Mouse (Mus musculus) kidney, adult 2 months (tissue): ENCODE measurements around the gene Bsn.

ENCODE experiments used
- CTCF ChIP-seq: fragments of 200-500 bp; conservative IDR thresholded peaks from 2 replicates; pipeline ENCODE4 v1.5.1; 2011; ENCODE audit warnings: low read depth, mild to moderate bottlenecking, control low read depth, low read length, moderate library complexity, mixed read lengths; ENCODE audit not compliant: insufficient read depth, insufficient read length
- POLR2A ChIP-seq: fragments of 200-500 bp; IDR thresholded peaks from one replicate; pipeline ENCODE4 v1.6.1; 2011; ENCODE audit warnings: low read depth, low read length, control low read depth

GRCm38 (mm10) chr9:108145740-108146139, 44.4 kb downstream of the Bsn start:
- TF ChIP-seq CTCF (no peak), POLR2A (no peak)
